Mouse (Mus musculus) spleen, postnatal 14 days (tissue): Measurements from ENCODE around the gene Ttc22.

Source experiments
- DNase-seq, 2 experiments: peaks; one replicate each; pipeline ENCODE4 v3.0.0; 2021 to 2022; ENCODE audit warnings: low spot score in 2 of 2

The Ttc22 gene

DNA sequence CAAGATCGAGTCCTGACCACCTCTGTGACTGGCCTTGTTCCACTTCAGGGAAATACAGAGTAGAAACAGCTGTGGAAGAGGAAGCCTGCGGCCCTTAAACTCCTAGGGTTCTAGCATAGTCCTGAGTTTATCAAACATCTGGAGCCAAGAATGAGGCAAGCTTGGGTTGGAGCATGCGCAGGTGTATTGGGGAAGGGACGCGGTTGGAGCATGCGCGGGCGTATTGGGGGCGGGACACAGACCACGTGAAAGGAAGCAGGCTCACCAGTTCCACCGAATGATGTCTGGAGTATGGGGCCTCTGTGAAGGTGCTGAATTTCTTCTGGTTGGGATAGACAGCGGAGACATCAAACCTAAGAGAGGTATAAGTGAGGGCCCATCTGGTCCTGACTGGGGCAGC, 6.6 kb upstream of the Ttc22 start:
- DNase-seq, result no peak

DNA sequence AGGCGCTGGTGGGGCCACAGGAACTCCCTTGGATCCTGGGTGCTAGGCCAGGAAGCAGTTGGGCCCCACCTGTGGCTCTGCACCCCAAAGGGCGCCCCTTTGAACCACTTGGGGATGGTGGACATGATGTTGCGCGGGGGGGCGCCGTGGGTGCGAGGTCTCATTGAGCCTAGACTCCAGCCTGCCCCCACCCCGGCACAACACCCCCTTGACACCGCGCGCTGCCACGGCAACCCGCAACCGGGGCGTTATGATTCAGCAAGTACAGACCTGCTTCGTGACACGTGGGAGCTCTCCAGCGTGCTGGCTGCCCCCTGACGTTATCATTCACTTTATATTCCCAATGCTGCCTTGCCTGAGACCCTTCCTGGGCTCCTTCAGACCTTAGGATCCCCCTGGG, 5.2 kb upstream of the Ttc22 start, which contains the start of gene Lexm:
Gene Lexm, minus strand, starts transcription at position 186 of the 400 bp plus-strand sequence.
- no peak for DNase-seq

DNA sequence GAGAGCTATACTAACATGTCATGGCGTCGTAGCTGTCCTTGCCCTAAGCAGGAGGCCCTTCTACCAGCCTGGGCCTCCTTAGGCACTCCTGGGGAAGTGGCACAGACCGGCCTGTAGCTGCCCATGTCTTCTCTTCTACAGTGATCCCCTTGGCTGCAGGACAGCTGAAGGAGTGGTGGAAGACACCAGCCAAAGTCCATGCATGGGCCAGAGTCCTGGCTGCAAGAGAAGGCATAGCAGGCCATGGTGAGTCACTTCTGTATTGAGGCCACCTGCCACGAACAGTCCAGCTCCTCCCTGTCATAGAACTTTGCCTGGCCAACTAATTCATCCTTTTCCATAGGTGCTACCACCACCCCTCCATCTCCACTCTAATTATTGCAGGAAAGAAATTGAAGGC, 3.3 kb upstream of the Ttc22 start:
- no peak for DNase-seq

DNA sequence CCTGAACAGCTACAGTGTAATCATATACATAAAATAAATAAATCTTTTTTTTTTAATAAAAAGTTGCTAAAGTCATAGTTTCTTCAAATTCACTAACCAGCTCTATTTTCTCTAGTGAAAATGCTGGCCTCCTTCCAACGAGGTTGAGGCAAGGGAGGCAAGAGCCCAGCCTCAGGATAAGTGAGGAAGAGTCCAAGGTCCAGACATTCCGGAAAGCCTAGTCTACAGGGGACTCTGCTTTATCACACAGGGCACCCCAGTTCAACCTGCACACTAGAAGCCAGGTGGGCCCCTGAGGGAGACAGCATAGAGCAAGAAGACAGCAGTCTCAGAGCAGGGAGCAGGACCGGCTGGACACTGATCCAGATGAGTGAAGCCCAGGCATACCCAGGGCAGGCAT, 804 bp upstream of the Ttc22 start:
- DNase-seq, result no peak

DNA sequence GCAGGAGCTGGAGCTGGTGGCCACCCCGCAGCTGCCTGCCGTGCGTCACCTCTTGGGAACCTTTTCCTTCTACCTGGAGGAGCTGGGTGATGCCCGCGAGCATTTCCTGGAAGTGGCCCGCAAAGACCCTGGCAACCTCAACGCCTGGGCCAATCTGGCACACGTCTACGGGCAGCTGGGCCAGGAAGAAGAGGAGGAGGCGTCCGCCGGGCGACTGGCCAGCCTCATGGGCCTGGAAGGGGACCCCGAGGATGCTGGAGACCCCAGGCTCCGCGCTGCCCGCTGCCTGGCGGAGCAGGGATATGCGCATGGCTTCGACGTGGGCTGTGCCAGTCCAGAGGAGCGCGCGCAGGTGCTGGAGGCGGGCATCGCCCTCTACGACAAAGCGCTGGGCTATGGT, 480 bp downstream of the Ttc22 start:
- no peak for DNase-seq

DNA sequence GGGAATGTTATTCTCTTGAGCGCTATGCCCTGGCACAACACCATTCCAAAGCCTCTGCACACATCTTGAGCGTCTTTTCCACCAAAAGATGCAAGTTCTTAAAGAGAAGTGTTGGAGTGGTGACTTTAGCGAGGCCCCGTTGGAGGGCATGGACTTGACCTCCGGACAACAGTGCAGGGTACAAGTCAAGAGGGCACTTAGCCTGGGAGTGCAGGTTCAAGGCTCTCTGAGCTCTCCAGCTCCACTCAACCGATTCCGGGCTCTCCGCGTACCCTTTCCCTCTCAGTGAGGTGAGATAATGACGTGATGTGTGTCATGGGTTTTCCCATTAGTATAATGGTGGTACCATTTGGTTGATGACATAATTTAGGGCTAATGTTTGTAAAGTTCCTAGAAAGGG, 2.0 kb downstream of the Ttc22 start:
- DNase-seq, result no peak

DNA sequence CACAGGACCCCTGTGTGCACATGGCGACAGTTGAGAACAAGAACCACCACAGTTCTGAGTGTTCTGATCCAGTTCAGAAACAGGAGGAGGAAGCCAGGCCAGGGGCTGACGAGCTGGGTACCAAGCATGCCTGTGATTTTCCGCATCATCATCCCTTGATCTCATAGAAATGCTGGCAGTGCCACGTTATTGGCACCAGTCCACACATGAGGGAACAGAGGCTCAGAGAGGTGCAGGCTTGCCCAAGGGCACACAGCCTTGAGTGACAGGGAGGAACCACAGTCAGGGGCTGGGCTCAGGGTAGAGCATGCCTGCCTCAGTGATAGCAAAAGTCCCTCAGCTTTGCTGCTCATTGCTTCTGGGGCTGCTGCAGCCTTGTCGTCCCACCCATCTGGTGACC, 5.6 kb downstream of the Ttc22 start:
- no peak for DNase-seq

DNA sequence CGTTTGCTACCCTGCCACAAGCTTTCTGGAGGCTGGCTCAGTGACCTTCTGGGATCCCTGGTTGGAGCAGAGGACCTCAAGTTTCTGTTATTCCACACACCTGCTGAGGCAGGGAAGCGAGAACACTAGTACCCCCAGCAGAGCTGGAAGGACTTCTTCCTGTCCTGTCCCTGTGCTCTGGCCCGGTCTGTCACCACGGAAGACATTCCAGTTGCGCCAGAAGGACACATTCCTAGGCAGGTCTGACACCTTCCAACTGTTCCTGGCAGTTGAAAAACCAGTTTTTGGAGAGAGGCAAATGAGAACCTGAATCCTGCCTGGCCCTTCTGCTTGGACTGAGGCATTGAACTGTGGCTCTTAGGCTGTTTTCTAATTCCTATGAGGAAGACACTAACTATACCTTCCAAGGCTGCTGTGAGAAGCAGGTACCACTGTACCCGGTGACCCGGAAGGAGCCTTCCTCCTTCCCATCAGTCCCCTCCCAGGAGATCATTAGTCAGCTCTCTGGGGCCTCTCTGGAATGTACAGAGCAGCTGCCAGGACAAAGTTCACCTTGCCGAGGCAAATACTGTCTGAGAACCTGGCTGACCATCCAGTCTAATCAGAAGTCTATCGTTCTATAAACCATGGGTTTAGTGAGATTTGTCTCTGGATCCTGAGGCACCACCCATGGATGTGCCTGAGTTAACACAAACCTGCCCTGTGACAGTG, 6.6 kb downstream of the Ttc22 start:
- DNase-seq, result no peak

DNA sequence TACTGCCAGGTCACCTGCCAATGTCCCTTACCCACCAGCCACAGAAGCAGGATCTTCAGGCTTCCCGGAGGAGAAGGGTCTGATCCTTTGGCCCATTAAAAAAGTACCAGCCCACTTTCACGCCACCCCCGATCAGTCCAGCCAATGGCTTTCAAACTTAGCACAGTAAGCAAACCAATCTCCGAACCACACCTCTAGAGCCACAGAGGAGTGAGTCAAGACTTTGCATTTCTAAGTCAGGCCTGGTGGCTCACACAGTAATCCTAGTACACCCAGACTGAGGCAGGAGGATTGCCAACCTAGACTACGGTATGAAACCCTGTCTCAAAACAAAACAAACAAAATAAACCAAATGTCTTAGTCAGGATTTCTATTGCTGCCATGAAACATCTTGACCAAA, 7.1 kb downstream of the Ttc22 start:
- DNase-seq, result no peak

DNA sequence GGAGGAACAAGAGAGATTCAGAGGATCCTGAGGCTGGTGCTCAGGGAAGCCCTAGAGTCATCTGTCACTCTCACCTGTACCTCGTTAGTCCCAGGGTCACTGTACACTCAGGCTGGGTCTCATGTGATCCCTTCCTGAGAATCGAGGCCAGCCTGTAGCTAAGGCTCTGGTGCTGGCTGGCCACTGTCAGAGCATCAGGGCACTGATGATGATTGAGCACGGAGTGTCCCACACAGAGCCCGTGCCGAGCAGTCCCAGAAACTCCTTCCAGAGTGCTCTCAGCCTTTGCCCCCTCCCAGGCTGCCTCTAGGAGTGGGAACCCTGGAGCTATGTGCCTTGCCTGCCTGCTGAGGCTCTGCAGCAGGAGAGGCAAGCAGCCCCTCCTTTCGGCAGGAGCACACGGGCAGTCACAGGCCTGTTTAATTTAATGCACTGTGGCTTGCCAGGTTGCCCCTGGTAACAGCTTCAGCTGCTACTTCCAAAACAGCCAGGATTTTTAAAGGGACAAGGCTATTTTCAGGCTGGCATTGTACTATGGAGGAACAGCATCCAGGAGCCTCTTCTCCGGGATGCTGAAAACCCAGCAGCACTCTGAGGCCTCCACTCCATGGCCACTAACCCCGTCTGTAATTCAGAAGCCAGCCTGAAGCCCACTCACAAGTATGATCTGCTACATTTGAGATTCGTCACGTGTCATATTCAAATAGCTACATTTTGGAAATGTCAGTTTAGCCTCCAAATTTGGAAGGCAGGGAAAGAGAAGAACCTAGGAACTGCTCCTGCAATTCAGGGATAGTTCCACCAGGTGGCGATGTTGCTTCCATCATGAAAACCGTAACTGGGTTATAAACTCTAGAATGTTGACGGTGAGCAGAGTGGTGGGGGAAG, 8.3 kb downstream of the Ttc22 start:
- peak; percentile 31 to 34 for DNase-seq

DNA sequence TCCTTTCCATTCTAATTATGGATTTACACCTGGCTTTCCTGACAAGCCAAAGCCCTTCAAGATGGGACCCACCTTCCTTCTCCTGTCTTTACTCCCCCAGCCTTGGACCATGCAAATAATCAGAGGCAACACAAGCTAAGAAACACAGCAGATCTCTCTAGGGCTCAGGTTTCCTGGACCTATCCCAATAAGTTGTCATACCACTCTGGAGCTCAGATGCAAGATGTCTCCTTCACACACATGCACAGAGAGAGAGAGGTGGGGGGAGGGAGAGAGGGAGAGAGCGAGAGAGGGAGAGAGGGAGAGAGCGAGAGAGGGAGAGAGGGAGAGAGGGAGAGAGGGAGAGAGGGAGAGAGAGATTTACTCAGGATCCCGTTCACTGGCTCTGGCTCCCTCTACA, 10.1 kb downstream of the Ttc22 start:
- DNase-seq, result no peak

DNA sequence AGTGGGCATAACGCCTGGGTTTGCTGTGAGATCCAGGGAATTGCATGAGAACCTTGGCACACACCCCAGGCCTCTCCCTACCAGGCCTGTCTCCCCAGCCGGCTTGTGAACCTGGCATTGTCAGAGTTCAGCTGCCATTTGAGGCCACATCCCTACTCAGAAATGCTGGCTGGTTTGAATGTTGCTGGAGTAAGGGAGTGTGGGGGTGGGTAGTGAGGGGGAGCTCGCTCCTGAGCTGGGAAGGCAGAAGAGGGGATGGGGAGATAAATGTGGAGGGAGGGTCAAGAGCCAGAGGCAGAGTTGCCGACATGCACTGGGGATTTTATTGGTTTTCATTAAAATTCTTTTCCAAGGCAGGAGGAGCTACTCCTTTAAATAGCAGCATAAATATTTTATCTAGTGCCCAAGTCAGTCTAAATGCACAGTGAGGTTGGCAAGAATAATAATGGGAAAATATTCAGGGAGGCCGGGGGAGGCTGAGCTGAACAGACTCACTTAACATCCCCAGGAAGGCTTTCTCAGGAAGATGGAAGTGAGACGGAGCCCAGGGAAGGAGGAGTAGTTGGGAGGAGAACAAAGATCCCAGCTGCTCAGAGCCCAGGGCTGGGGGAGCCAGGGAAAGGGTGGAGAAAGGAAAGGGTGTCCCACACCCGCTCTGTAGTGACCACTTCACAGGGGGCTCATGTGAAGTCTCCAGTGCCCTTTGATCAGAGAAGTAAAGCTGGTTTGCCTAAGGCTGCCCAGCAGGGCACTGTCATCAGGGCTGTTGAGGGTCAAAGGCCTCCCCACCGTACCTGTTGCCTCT, 11.3 kb downstream of the Ttc22 start:
- no peak for DNase-seq

DNA sequence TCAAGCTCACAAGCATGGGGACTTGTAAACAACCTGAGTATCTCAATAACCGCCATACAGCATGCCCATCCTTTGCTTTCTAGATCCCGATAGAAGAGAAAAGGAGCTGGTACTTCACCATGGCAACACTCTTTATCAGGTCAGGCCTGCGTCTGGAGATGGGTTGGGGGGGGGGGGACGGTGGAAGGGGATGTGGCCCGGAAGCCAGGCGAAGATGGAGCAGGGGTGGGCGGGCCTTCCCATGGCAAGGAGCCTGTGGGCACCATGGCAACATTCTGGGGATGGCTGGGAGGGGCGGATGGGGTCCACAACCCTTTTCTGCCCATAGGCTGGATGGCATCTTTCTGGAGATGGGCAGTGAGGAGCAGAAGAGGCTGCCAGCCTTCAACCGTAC, 11.9 kb downstream of the Ttc22 start:
- no peak for DNase-seq

DNA sequence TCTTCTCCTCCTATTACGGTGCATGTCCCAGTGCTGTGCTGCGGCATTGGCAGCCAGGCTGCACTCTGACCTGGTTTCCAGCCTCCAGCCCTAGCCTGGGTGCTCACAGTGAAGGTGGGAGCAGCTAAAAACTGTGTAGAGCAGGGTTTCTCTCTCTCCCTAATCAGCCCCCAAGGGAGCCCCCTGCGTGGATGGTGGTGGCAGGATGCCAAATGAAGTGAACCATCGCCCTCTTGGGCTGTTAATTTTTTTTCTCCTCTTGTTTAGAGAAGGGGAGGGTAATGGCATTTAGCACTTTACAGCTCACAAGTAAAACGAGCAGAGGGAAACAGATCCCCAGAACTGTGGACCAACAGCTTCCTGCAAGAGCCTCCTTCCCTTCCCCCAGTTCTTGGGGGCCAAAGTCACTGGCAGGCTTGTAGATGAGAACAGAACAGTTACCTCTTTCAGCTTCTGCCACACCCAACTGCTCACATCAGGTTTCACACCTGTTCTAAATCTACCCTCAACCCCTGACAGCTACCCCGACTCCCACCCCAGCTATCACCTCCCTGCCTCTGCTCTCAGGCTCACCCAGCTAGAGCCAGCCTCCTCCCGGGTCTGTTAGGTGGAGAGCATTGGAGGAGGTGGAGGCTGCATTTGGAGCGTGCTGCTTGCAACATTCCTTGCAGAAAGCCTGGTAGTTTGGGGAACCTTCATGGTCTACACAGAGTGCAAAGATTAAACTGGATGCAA, 21.4 kb downstream of the Ttc22 start:
- no peak for DNase-seq

DNA sequence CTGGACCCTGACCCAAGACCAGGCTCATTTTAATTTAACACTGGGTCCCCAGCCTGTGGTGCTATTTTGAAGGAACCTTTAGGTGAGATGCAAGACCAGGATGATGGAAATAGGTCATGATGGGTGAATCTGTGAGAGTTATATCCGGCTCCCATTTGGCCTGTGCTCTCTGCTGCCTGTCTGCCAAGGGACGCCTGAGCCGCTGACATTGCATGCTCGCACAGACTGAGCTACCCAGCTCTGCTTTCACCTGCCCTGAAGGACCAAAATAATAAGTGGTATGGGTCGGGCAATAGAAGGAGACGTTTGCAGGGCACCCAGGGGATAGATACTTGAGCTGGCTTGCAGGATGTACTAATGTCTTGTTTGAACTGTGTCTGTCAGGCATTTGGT, 22.0 kb downstream of the Ttc22 start:
- no peak for DNase-seq

DNA sequence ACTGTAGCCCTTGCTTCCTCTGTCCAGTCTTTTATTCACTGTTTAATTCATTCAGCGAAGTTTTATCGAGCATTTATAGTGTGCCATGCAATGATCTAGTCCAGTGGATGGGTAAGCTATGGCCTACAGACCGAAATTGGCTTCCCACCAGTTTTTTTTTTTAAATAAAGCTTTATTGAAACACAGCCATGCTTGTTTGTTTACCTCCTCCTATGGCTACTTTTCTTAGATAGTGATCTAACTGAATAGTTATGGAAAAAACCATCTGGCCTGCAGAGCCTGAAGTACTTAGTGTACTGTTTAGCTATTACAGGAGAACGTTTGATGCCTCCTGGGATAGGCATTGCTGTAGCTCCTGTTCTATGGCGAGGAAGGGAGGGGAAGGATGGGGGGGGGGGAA, 23.6 kb downstream of the Ttc22 start:
- no peak for DNase-seq

DNA sequence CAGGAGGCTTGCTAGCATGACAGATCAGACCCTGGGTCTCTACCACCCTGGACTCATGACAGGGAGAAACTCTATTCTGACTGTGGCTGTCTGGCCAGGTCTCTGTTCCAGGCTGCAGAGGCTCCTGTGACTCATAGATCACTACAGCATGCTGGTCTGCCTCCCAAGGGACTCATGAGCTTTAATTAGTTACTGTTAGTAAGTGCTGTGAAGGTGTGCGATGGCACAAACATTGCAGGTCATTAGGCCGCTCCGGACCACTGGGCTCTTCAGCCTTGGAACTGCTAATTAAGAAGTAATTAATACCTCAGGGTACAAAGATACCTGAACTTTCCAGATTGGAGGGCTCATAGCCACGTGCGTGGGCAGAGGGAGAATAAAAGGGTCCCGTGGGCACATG, 24.9 kb downstream of the Ttc22 start:
- no peak for DNase-seq

DNA sequence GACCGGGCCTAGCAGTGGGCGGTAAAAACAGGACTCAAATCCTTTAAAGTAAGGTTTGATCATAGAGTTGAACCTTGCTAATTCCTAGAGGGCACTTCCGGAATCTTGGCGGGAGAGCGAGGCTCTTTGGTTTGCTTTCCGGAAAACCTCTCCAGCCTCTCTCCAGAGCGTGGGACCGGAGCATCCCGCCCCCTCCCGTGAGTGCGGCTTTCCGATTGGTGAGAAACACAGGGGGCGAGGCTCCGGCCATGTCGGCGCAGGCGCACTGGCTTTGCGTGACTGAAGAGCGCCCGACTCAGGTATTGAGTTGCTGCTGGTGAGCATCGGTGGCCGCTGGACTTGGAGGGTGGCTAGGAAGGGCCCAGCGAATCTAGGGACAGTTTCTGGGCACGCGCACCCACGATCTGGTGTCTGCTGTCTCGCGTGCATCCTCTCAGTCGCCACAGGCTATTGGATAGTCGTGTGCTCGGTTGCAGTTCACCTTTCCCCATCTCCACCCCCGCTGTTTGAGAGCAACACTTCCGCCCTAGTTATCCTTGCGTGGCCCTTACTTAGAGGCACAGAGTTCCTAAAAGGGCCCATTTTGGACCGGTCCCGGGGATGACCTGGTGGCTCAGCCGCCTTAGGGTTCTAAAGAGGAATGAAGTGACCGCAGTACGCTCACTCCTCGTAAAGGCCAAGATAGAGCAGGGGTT, 28.7 kb downstream of the Ttc22 start, which contains the start of gene Pars2:
Gene Pars2, plus strand, starts transcription at position 237 of the 695 bp plus-strand sequence.
- DNase-seq, result peak; percentile 91 to 92

DNA sequence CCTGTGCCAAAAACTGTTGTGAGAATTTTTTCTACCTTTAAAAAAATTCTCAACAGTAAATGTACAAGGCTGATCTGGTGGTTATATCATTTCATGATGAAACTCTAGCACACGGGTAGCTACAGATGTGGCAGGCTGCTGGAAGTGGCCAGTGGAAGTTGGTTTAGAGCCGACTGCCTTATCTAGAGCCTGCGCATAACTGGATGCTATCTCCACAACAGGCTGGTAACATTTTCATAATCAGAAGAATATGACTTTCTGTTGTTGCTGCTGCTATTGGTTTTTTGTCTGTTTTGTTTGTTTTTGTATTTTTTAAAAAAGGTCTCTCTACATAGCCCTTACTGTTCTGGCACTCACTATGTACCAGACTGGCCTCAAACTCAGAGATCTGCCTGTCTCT, 30.3 kb downstream of the Ttc22 start:
- DNase-seq, result no peak

DNA sequence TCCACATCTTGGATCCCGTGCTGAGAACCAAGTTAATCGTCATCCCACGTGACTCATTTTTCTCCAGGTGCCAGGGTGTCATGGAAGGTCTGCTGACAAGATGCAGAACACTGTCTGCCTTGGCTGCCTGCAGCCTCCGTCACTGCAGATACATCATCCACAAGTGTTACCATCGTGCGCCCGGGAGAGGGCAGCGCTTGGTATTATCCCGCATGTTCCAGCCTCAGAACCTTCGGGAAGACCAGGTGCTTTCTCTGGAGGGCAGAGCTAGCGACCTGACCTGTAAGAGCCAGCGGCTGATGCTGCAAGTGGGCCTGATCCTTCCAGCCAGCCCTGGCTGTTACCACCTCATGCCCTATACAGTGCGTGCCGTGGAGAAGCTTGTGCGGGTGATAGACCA, 30.8 kb downstream of the Ttc22 start:
- no peak for DNase-seq

DNA sequence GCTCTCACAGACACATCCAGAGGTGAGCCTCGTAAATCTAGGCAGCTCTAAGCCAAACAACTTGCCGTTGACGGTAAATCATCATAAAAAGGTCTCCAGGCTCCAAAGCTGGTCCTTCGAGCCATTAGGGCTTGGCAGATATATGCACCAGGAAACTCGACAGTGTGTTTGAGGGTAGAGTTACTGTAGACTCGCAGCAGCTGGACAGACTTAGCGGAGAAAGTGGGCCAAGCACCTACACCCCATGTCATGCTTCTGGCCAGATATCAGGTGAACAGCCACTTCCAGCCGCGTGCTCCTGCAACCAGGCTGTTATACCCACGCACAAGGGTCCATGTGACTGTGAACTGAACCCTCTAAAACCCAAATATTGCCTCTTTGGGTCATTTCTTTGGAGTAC, 33.4 kb downstream of the Ttc22 start:
- no peak for DNase-seq
